Mouse (Mus musculus) bone marrow, adult 2 months (tissue): ENCODE results near the gene Cmtm6. TPM values are rescaled to one million over a fixed set of nuclear protein-coding genes. Genes with fewer than 3 reads are reported as not detected.
A peak's percentile ranks its signal among the peaks of the same experiment; 100 is the strongest.

Experiments
- H3K27ac ChIP-seq: fragments of 200-500 bp; 2 replicates; pipeline ENCODE4 v1.5.1; 2012; ENCODE audit warnings: low read depth, mild to moderate bottlenecking, control low read depth, inconsistent platforms, low read length; ENCODE audit not compliant: control insufficient read depth, poor library complexity, insufficient read depth
- H3K4me1 ChIP-seq: fragments of 200-500 bp; 2 replicates; pipeline ENCODE4 v1.6.1; 2011; ENCODE audit warnings: low read length; ENCODE audit not compliant: control insufficient read depth, insufficient read depth
- H3K4me3 ChIP-seq: fragments of 200-500 bp; replicated peaks from 2 replicates; pipeline ENCODE3; 2011; ENCODE audit warnings: mild to moderate bottlenecking, low read depth, low read length, control low read depth; ENCODE audit not compliant: control insufficient read depth
- CTCF ChIP-seq: fragments of 200-500 bp; IDR thresholded peaks from 2 replicates; pipeline ENCODE4 v1.5.1; 2011; ENCODE audit warnings: low read length, control low read depth; ENCODE audit not compliant: control insufficient read depth, insufficient read depth
- POLR2A ChIP-seq: fragments of 200-500 bp; IDR thresholded peaks from 2 replicates; pipeline ENCODE4 v1.6.1; 2011; ENCODE audit warnings: low read depth, mild to moderate bottlenecking, control low read depth, low read length, borderline replicate concordance; ENCODE audit not compliant: control insufficient read depth
- WGBS: fragments of 180-500 bp; shearing (Covaris S2); methylation state at CpG from one replicate; pipeline ENCODE4 v1.1.7; 2018; 5-methylcytosine and 5-hydroxymethylcytosine counted together
- polyA plus RNA-seq: library from polyadenylated mRNA; stranded (reverse); fragments of >200 nt; gene quantifications from 2 replicates; pipeline ENCODE4 v1.2.4, GENCODE M21; 2011; ENCODE audit warnings: low replicate concordance; ENCODE audit not compliant: missing spikeins, insufficient read depth, insufficient read length

Cmtm6 gene
- polyA plus RNA-seq, 1 experiment = 21.3 TPM

DNA sequence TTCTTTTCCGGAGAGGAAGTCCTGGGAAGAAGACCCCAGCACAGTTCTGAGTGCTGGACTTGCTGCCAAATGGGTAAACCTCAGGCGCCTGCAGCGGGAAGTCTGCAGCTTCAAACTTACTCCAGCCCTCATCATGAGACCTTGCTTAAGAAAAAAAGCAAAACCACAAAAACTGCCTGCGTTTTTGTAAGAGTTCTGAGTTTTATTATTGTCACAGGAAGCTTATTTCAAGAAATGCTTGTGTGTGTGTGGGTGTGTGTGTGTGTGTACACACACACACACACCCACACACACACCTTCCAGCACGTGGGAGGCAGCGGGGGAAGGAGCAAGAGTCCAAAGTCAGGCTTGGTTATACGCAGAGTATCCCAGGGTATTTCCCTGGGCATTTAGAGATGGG is 27.4 kb downstream of the Cmtm6 start:
- Histone ChIP-seq H3K4me3 (no peak overlapping the region), H3K27ac (peak overlapping the region; percentile 53; the same call in 1 of the 2 replicates), H3K4me1 (peaks cover 4% of the 10 kb centered on the region)
- WGBS = 26% methylated on average over 7 of the region's 7 CpGs
- TF ChIP-seq CTCF (no peak), POLR2A (no peak)

DNA sequence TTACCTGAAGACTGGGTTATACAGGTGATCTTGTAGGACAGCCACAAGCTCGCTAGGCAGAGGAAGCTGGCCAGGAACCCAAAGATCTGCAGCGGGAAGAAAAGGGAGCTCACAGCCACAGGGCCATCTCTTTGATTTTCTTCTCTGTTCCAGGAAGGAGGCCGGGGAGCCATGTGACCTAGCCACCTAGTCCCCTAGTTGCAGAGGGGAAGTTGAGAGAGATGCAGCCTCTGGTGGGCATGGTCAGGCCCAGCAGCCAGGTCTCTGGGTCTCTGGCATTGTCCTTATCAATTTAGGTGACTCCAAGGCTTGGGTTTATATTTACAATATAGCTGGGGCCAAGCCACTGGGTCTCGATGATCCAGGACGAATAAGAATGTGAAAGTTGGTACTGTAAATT is 27.9 kb downstream of the Cmtm6 start:
- WGBS = 40% methylated on average over 5 of the region's 5 CpGs
- Histone ChIP-seq H3K4me1 (peaks cover 4% of the 10 kb centered on the region), H3K4me3 (no peak overlapping the region), H3K27ac (peak overlapping the region; percentile 53; the same call in 1 of the 2 replicates)
- TF ChIP-seq POLR2A = no peak
- TF ChIP-seq CTCF = no peak

DNA sequence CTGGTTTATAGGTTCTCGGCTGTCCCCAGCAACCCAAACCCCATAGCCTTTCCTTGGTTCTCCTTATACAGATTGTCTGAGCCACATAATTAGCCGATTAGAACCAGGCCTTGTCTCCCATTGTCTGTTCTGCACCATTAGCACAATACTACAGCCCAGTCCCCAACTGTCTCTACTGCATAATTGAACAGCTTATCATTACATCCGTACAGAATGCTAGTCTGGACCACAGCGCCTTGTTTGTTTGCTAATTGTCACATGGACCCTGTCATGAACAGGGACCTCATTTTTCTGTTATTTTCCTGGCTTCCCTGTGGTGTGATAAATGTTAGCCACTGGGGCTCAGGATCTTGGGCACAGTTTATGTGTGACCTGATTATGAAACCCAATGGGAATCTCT is 29.0 kb downstream of the Cmtm6 start:
- H3K4me1 ChIP-seq = peaks cover 4% of the 10 kb centered on the region
- WGBS = 71% methylated on average over 4 of the region's 4 CpGs
- H3K4me3 ChIP-seq = no peak overlapping the region
- no peak for TF ChIP-seq POLR2A
- TF ChIP-seq CTCF = no peak
- no peak overlapping the region for H3K27ac ChIP-seq

DNA sequence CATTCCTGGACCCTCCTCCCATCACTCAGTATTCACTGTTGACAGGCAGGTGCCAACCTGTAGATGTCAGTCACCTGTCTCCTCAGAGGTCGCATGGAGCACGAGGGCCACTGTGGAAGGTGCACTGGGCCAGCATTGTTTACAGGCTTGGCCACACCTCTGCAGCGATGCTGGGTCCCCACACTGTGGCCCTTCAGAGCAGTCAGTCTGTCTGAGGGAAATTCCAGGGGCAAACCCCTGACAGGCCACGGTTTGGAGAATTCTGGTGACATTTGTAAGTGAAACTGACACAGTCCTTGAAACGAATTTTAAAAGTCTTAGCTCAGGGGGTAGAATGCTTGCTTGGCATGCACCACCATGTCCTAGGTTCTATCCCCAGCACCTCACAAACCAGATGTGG is 29.4 kb downstream of the Cmtm6 start:
- H3K4me3 ChIP-seq = no peak overlapping the region
- no peak overlapping the region for H3K27ac ChIP-seq
- TF ChIP-seq CTCF (no peak), POLR2A (no peak)
- WGBS = 62% methylated on average over 5 of the region's 5 CpGs
- H3K4me1 ChIP-seq = peaks cover 4% of the 10 kb centered on the region

DNA sequence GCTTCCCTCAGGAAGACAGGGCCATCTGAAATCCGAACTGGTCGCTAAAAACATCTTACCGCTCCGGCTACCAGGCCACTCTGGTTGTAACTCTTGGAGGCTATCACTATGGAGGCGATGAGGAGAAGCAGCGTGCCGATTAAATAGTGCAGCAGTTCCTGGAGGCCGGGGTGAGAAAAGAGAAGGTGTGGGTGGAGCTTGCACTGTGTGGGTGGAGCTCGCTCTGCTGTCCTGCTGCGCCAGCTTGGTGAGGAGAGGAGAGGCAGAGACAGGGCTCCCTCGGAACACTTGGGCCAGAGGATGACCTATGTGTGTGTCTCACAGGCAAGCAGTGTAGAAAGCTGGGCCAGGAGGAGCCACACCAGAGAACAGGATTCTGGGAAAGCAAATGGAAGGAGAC is 30.9 kb downstream of the Cmtm6 start:
- H3K4me3 ChIP-seq = no peak overlapping the region
- TF ChIP-seq POLR2A (no peak), CTCF (no peak)
- no peak overlapping the region for H3K27ac ChIP-seq
- WGBS = 72% methylated on average over 11 of the region's 11 CpGs
- peaks cover 4% of the 10 kb centered on the region for H3K4me1 ChIP-seq

DNA sequence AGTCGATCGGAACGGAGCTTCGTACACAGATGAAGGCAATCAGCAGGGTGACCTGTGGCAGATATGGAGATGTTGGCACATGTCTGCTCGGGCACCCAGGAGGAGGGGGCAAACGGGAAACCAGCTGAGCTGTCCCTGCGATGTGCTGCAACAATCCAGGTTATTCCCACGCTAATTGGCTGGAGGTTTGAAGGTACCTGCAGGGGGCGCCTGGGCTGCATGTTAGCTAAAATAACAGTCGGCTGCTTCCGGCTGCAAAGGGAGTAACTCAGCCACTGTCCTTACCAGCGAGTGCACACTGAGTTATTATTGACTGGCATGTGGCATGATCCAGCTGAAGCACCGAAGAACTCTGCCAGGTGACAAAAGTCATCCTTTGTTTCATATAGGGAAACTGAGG is 32.4 kb downstream of the Cmtm6 start:
- WGBS = 48% methylated on average over 13 of the region's 13 CpGs
- TF ChIP-seq CTCF = peak; percentile 60
- TF ChIP-seq POLR2A = no peak
- Histone ChIP-seq H3K27ac (no peak overlapping the region), H3K4me3 (no peak overlapping the region), H3K4me1 (peaks cover 4% of the 10 kb centered on the region)

DNA sequence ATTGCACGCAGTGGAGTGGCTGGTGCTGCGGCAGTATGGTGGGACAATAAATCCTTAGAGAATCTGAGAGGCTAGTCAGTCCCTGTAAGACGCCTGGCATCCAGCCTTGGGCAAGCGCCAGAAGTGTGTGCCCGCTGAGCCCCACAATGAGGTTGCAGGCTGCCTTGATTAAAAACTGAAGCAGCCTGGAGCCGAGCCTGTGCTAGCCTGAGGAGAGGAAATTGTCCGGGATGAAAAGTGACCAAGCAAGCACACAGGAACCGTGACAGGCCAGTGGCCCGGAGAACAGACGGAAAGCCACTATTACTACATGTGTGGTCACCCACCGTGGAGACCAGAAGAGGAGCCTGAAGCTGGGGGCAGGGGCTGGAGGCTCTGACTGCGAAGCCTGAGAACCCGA is 36.1 kb downstream of the Cmtm6 start:
- no peak overlapping the region for H3K4me3 ChIP-seq
- H3K4me1 ChIP-seq = peaks cover 7% of the 10 kb centered on the region
- H3K27ac ChIP-seq = 0 out of 2 replicates have a peak overlapping the region, but pooled peaks have one; percentile 21
- TF ChIP-seq CTCF = no peak
- TF ChIP-seq POLR2A = no peak
- WGBS = 42% methylated on average over 13 of the region's 13 CpGs

DNA sequence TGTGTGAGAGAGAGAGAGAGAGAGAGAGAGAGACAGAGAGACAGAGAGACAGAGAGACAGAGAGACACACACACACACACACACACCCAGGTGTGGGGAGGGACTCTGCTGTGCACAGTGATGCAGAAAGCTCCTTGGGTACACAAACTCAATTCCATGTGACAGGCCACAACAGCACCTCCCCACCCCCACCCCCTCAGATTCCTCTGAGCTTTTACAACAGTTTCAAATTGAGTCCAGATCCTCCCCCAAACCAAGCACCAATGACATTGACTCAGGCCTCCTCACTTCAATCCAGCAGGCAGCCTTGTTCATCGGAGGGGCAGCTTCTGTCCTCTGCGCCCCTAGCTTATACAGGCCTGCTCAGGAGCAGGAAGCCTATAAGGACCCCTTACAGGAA is 36.6 kb downstream of the Cmtm6 start:
- Histone ChIP-seq H3K27ac (no peak overlapping the region; the same call in 1 of the 2 replicates), H3K4me3 (no peak overlapping the region), H3K4me1 (peaks cover 7% of the 10 kb centered on the region)
- 62% methylated on average over 2 of the region's 2 CpGs for WGBS
- TF ChIP-seq POLR2A (no peak), CTCF (no peak)

DNA sequence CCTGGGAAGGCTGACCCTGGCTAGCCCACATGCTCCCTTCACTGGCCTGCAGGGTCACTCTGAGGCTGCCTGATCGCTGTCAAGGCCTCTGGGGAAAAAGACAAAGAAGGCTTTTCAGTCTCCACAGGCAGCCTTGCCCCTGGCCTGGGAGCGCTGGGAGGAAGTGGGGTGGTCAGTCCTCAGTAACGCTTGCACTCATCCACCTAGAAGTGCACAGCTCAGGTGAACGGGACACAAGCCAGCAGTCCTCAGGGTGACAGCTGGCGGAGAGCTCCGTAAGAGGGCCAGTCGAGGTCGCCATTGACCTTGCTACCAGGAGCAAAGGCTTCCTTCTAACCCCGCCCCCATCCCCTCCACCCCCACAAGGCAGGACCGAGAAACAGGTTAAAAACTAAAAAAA is 37.1 kb downstream of the Cmtm6 start:
- TF ChIP-seq CTCF (no peak), POLR2A (no peak)
- 46% methylated on average over 10 of the region's 10 CpGs for WGBS
- Histone ChIP-seq H3K4me1 (peaks cover 7% of the 10 kb centered on the region), H3K27ac (no peak overlapping the region), H3K4me3 (no peak overlapping the region)
